ENCODE assay signal across 11 mouse cellular contexts in the genomic region with DNA sequence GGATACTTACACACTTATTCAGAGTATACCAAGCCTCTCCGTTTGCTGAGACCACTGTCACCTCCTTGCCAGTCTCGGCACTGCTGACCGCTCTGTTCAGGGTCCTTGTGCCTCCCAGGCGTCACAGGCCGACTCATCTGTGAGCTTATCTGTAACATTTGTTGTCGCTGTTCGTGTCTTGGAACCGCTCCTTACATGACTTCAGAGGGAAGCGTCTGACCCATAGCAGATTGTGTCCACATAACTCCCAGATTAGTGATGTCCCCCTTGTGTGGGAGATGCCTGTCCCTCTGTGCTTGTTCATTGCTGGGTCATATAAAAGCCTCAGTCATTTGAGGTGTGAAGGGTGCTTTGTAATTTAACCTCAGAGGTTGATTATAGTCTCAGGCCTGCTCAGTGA.
"Had no signal": no experiment of that assay in that cellular context is flagged by ENCODE, and none has a peak within 500 bp of the region (broad histone marks: within the 10 kb centered on the region; RNA-seq: fewer than 3 reads in every experiment).

No protein-coding gene starts in this region.

- H3K27ac ChIP-seq: intestine, embryonic 15.5 days; layer of hippocampus, adult 2 months; liver, embryonic 13.5 days had no signal

- ATAC-seq: intestine, embryonic 15.5 days had no signal

- H3K4me2 ChIP-seq: intestine, embryonic 15.5 days; liver, embryonic 13.5 days had no signal

- DNase-seq: kidney, adult 2 months; kidney, postnatal 14 days; layer of hippocampus, adult 9-11 months; liver, embryonic 13.5 days; lung, adult 2 months; lung, postnatal 14 days; lung, postnatal 4 days; midbrain, embryonic 14.5 days; thymus, postnatal 25 days had no signal

- H3K9me3 ChIP-seq: intestine, embryonic 15.5 days; liver, embryonic 13.5 days had no signal

- H3K4me1 ChIP-seq: intestine, embryonic 15.5 days had no signal

- H3K9ac ChIP-seq: intestine, embryonic 15.5 days; liver, embryonic 13.5 days had no signal

- H3K4me3 ChIP-seq: intestine, embryonic 15.5 days; layer of hippocampus, adult 2 months; liver, embryonic 13.5 days had no signal

- H3K36me3 ChIP-seq: intestine, embryonic 15.5 days had no signal

- H3K27me3 ChIP-seq: intestine, embryonic 15.5 days; liver, embryonic 13.5 days had no signal
